Mouse (Mus musculus): ENCODE measurements at regions not wholly inside any gene's neighbourhood (a gene's known extent, or its start where the extent isn't known, plus 50 kb on each side); places are given as distances from the start of the nearest gene placed in this dataset.

DNA sequence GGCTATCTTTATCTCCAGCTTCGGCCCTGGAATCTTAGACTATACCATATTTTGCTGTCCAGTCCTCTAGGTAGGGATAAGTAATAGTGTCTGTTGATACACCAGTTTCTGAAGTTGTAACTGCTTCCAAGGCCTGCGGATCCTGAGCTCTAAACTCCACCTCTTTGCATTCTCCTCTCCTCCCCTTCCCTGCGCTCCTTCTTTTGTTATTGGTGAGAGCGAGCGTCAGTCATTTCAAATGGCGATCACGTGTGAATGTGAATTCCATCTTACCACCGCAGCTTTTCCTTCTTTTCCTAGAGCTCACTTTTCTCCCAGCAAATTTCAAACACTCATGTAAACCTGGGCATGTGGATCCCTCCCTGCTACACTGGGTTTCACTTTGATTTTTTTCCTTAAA lies 178.9 kb downstream of the Rchy1 start:
- Histone ChIP-seq H3K4me2 (ENCODE audit: insufficient read depth, low read depth, poor library complexity, severe bottlenecking) (no peak overlapping the region), H3K9me3 (replicated peaks; ENCODE audit: low read length) (no peaks in the 10 kb centered on the region), H3K9ac (ENCODE audit: insufficient read depth, low read depth) (no peak overlapping the region), H3K27me3 (replicated peaks) (no peaks in the 10 kb centered on the region), H3K27ac (ENCODE audit: insufficient read depth, low read depth) (no peak overlapping the region), H3K4me1 (ENCODE audit: control insufficient read depth in 1 of 2, insufficient read depth in 2 of 2) (peaks cover 0 to 13% of the 10 kb centered on the region in 2 experiments; a peak in 2 of 4 replicates), H3K4me3 (replicated peaks in 1 of 3; ENCODE audit: low read depth in 2 of 3, low read length in 2 of 3, poor library complexity in 1 of 3) (no peak overlapping the region), H3K36me3 (replicated peaks in 1 of 2; ENCODE audit: control insufficient read depth in 1 of 2, insufficient read depth in 1 of 2, low read length in 1 of 2) (no peaks in the 10 kb centered on the region), H3K79me2 (replicated peaks; ENCODE audit: control insufficient read depth, extremely low read depth, insufficient read depth, poor library complexity, severe bottlenecking) (no peaks in the 10 kb centered on the region)
- in situ Hi-C loops (cut with MboI; ENCODE audit: low pct_ligation_motif_present, low pct_unique_long_range_greater_than_20kb, low sequenced_read_pairs) (no loop called here), dilution Hi-C loops (cut with MboI; ENCODE audit: extremely low pct_ligation_motif_present, extremely low pct_unique_long_range_greater_than_20kb, low sequenced_read_pairs) (no loop called here)
- TF ChIP-seq JUN (IDR thresholded peaks at IDR 0.05; ENCODE audit: insufficient read depth, low read depth, low read length) (no peak), SIN3A (IDR thresholded peaks at IDR 0.05; ENCODE audit: low read length) (no peak), NRF1 (IDR thresholded peaks at IDR 0.05; ENCODE audit: low read depth, low read length) (no peak), MAZ (IDR thresholded peaks at IDR 0.05; ENCODE audit: low read depth, low read length) (no peak), E2F4 (IDR thresholded peaks at IDR 0.05; ENCODE audit: insufficient replicate concordance, low read depth, low read length) (no peak), RAD21 (IDR thresholded peaks at IDR 0.05; ENCODE audit: low read depth, low read length) (no peak), JUND (conservative IDR thresholded peaks at IDR 0.05; ENCODE audit: low read depth, low read length) (no peak), TBP (conservative IDR thresholded peaks at IDR 0.05; ENCODE audit: low read depth, low read length) (no peak), ETS1 (conservative IDR thresholded peaks at IDR 0.05; ENCODE audit: low read depth, low read length) (no peak), CTCF (conservative IDR thresholded peaks at IDR 0.05 in 1 of 2, IDR thresholded peaks at IDR 0.05 in 1 of 2; ENCODE audit: low read depth in 2 of 2, low read length in 2 of 2) (no peak), RCOR1 (conservative IDR thresholded peaks at IDR 0.05; ENCODE audit: low read depth, low read length) (no peak), SMC3 (IDR thresholded peaks at IDR 0.05; ENCODE audit: low read depth, low read length) (no peak), GABPA (IDR thresholded peaks at IDR 0.05; ENCODE audit: insufficient replicate concordance, low read depth, low read length) (no peak), KAT2A (IDR thresholded peaks at IDR 0.05; ENCODE audit: insufficient replicate concordance, low read length) (no peak), CHD2 (IDR thresholded peaks at IDR 0.05; ENCODE audit: low read length) (no peak), ZMIZ1 (IDR thresholded peaks at IDR 0.05; ENCODE audit: low read depth, low read length) (no peak), MXI1 (IDR thresholded peaks at IDR 0.05; ENCODE audit: low read depth, low read length) (no peak), POLR2AphosphoS2 (IDR thresholded peaks at IDR 0.05; ENCODE audit: low read depth, low read length) (no peak), MAFK (IDR thresholded peaks at IDR 0.05; ENCODE audit: insufficient replicate concordance, low read length) (no peak), POLR2A (IDR thresholded peaks at IDR 0.05; ENCODE audit: low read depth, low read length) (no peak)
- DNase-seq (ENCODE audit: extremely low read depth), result no peak

DNA sequence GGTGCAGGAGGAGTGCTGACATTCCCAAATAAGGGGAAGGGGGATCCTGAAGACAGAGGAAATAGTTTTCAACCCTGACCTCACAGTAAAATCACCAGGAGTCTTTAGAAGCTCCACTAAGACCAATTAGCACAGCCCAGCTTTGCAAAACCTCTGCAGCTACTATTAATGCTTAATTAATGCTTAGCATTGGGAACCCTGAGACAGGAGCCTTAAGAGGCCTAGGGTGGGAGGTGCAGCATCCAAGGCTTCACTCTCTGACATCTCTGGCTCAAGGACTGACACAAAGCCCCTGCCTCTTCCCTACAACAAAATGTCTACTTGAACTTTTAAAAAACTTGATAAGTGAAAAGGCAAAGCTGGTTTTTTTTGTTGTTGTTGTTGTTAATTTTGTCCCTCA lies 185.9 kb downstream of the Rchy1 start:
- in situ Hi-C loops (cut with MboI; ENCODE audit: low pct_ligation_motif_present, low pct_unique_long_range_greater_than_20kb, low sequenced_read_pairs), result no loop called here
- dilution Hi-C loops (cut with MboI; ENCODE audit: extremely low pct_ligation_motif_present, extremely low pct_unique_long_range_greater_than_20kb, low sequenced_read_pairs), result no loop called here
- no peak overlapping the region for H3K4me3 ChIP-seq (replicated peaks in 1 of 3; ENCODE audit: low read depth in 2 of 3, low read length in 2 of 3, poor library complexity in 1 of 3)
- H3K27ac ChIP-seq (ENCODE audit: insufficient read depth, low read depth), result no peak overlapping the region
- H3K36me3 ChIP-seq (replicated peaks in 1 of 2; ENCODE audit: control insufficient read depth in 1 of 2, insufficient read depth in 1 of 2, low read length in 1 of 2), result no peaks in the 10 kb centered on the region
- H3K27me3 ChIP-seq (replicated peaks), result no peaks in the 10 kb centered on the region
- H3K9ac ChIP-seq (ENCODE audit: insufficient read depth, low read depth), result no peak overlapping the region
- no peak for TF ChIP-seq SMC3 (IDR thresholded peaks at IDR 0.05; ENCODE audit: low read depth, low read length)
- TF ChIP-seq TBP (conservative IDR thresholded peaks at IDR 0.05; ENCODE audit: low read depth, low read length), result no peak
- no peak for TF ChIP-seq MAZ (IDR thresholded peaks at IDR 0.05; ENCODE audit: low read depth, low read length)
- no peak for TF ChIP-seq CTCF (conservative IDR thresholded peaks at IDR 0.05 in 1 of 2, IDR thresholded peaks at IDR 0.05 in 1 of 2; ENCODE audit: low read depth in 2 of 2, low read length in 2 of 2)
- no peak for TF ChIP-seq IRF4 (IDR thresholded peaks at IDR 0.05; ENCODE audit: low read depth, low read length)
- no peak for TF ChIP-seq POLR2AphosphoS2 (IDR thresholded peaks at IDR 0.05; ENCODE audit: low read depth, low read length)
- no peak for TF ChIP-seq RCOR1 (conservative IDR thresholded peaks at IDR 0.05; ENCODE audit: low read depth, low read length)
- TF ChIP-seq JUND (conservative IDR thresholded peaks at IDR 0.05; ENCODE audit: low read depth, low read length), result no peak
- TF ChIP-seq NRF1 (IDR thresholded peaks at IDR 0.05; ENCODE audit: low read depth, low read length), result no peak
- TF ChIP-seq KAT2A (IDR thresholded peaks at IDR 0.05; ENCODE audit: insufficient replicate concordance, low read length), result no peak
- no peak for TF ChIP-seq MAFK (IDR thresholded peaks at IDR 0.05; ENCODE audit: insufficient replicate concordance, low read length)
- TF ChIP-seq POLR2A (IDR thresholded peaks at IDR 0.05; ENCODE audit: low read depth, low read length), result no peak
- TF ChIP-seq MYC (IDR thresholded peaks at IDR 0.05; ENCODE audit: low read depth, low read length), result no peak
- no peak for TF ChIP-seq RAD21 (IDR thresholded peaks at IDR 0.05; ENCODE audit: low read depth, low read length)
- H3K79me2 ChIP-seq (replicated peaks; ENCODE audit: control insufficient read depth, extremely low read depth, insufficient read depth, poor library complexity, severe bottlenecking), result no peaks in the 10 kb centered on the region
- no peaks in the 10 kb centered on the region for H3K9me3 ChIP-seq (replicated peaks; ENCODE audit: low read length)
- peaks cover 0 to 4% of the 10 kb centered on the region in 2 experiments; a peak in 1 of 4 replicates for H3K4me1 ChIP-seq (ENCODE audit: control insufficient read depth in 1 of 2, insufficient read depth in 2 of 2)
- no peak for DNase-seq (ENCODE audit: extremely low read depth)
- H3K4me2 ChIP-seq (ENCODE audit: insufficient read depth, low read depth, poor library complexity, severe bottlenecking), result no peak overlapping the region
